Mouse (Mus musculus): ENCODE results near the gene Fam168a. TPM values are rescaled to one million over a fixed set of nuclear protein-coding genes. Genes with fewer than 3 reads are reported as not detected.

The Fam168a gene
- total RNA-seq, 2 experiments from 2014 or later = 228 to 260 TPM

DNA sequence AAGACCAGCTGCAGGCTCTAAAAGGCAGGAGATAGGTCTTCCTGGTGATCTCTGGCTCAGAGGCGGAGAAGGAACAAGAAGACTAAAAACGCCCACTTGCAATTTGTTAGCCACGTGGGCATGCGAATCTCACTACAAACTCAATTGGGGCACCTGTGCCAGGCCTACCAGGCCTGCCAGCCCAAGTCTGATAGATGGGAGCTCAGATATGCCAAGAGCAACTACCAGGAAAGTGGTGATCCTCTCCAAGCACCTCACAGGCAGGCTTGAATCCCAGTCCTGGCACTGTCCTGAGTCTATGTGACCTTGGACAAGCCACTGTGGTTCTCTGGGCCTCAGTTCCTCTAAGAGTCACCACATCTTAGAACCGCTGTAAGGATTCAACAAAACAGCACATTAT, 154.8 kb downstream of the Fam168a start:
- no peak for DNase-seq (ENCODE audit: low spot score in 2 of 2)

DNA sequence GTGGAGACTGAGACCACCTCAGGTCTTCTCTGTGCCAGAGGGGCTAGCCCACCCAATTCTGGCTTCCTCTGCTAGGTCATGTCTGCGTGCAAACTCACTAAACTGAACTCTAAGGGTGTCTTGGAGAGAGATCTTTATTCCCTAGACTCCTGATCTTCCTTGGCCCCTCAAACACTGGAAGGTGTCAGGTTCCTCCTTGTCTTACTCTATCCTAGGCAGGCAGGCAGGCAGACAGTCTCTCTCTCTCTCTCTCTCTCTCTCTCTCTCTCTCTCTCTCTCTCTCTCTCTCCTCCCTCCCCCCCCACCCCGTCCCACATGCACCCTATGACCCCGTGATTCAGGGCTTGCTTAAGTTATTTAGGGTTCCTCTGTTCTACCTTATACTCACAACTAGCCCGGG, 155.9 kb downstream of the Fam168a start:
- no peak for DNase-seq (ENCODE audit: low spot score in 2 of 2)

DNA sequence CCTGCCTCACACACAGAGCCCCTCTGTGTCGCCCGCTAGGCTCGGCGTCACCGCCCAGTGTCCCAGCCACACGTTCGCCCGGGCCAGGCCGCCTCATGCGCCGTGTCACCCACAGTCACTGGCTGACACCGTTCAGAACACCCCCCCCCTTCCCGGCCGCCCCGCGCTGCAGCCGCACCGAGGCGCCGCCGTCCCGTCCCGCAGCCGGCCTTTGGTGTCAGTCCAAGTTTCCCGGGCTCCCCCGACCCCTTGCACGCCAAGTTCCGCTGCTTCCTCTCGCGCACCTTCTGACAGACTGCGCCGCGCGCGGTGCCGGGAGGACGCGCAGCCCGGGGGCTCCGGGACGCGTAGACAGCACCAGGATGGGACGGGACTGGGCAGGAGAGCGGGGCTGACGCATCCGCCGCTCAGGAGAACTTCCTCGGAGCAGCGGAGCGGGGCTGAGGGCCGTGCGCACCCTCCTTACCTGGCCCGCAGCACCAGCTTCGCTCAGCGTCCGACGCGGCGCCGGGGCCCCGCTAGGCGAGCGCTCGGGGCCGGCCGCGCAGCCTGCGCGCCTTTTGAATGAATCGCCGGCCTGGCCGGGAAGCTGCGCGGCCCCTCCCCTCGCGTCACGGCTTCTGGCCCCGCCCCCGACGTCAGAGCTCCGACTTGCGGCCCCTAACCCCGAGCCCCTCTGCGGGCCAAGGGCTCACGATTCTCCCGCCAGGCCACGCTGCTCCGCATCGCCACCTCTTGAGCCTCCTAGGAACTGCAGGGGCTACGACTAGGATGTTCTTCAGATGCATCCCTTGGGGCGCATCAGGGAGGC, 156.6 kb downstream of the Fam168a start, which contains the start of gene Relt:
TSS of gene Relt (minus strand) at position 619 of the 811 bp plus-strand sequence.
- DNase-seq (ENCODE audit: low spot score in 2 of 2) = peak; percentile 95

DNA sequence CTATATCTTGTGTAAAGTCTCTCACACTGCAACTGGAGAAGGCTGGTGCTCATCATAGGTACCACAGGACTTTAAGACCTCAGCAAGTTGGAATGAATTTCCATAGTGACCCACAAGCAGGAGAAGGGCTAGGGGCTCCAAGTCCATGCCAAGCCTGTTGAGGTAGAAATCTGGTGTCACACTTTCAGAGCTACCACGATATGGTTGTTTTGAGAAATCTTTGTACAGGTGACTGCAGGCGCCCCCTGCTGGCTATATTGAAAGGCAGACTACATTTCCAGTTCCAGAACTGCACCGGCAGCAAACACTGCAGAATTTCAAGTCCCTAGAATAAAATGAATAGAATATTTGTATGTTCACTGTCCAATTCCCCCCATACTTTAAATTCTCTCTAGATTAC, 160.2 kb downstream of the Fam168a start:
- peak; percentile 75 to 83 for DNase-seq (ENCODE audit: low spot score in 2 of 2)

DNA sequence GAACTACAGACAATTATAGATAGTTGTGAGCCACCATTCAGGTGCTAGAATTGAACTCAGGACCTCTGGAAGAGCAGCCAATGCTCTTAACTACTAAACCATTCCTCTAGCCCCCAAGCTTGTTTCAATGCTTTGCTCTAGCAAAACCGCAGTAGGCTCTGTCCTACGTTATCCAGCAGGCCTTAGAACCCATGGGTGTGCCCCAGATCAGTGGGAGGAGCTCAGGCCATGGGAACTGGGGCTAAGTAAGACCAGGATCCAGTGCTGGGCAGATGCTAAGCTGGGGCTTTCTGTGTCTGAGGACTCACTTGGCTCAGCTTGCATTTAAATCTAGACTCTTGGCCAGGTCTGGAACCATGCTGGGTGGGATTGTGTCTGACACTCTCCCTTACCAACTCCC, 161.1 kb downstream of the Fam168a start:
- DNase-seq (ENCODE audit: low spot score in 2 of 2) = no peak

DNA sequence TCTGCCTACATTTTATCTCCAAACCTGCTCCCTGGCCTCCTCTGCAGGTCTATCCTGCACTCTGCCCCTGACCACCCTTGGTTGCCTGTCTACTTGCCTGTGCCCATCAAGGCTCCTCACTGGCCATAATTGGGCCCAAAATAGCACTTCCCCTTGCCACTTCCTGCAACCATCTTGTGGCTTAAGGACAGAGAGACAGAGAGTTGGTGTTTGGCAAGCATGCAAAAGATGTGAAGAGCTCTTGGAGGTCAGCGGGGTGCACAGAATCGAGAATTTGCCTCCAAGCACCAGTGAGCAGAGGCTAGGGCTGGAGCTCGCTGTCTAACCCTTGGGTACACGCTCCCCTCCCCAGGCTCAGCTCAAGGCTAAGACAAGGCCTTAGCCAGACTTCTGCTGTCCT, 162.1 kb downstream of the Fam168a start:
- no peak for DNase-seq (ENCODE audit: low spot score in 2 of 2)

DNA sequence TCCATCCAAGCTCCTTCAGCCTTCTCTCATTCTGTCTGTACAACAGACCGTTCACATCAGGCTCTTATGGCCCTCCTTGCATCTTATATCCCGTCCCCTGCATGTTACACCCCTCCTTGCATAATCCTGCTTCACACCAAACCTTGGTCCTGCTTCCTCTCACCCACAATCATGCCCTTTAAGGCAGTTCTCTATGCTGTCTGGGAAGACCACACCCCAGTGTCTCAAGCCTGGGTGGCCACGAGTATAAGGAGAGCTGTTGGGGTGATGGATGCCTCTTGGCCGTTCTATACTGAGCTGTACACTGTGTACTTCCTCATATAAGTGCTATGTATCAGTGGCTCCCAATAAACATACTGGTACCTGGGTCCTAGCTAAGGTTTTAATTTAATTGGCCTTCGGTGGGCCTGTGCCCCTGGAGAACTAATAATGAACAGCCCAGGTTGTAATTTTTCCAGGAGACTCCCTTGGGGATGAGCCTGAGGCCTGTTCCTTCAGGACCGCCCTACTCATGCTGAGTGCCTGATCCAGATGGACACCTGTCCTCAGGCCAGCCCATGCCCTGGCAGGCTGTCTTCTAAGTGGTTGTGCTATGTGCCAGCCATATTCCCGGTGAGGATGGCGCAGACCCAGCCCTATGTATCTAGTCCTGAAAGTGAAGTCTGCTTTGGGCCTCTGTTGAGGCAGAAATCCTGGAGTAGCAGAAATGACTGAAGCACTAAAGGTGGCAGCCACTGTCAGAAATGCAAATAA, 163.6 kb downstream of the Fam168a start:
- DNase-seq (ENCODE audit: low spot score in 2 of 2) = no peak

DNA sequence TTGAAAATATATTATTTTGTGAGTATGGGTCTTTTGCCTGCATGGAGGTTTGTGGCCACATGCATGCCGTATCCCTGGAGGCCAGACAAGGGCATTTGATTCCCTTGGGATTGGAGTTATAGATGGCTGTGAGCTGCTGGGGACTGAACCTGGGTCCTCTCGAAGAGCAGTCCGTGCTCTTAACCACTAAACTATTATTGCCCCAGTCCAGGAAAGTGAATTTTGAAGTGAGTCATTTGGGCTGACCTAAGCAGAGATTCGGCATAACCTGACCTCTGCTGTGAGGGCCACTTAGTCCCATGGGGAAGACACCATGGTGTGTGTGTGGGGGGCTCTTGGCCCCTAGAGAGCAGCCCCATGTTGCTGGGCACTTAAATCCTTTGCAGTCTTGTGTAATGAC, 164.9 kb downstream of the Fam168a start:
- no peak for DNase-seq (ENCODE audit: low spot score in 2 of 2)

DNA sequence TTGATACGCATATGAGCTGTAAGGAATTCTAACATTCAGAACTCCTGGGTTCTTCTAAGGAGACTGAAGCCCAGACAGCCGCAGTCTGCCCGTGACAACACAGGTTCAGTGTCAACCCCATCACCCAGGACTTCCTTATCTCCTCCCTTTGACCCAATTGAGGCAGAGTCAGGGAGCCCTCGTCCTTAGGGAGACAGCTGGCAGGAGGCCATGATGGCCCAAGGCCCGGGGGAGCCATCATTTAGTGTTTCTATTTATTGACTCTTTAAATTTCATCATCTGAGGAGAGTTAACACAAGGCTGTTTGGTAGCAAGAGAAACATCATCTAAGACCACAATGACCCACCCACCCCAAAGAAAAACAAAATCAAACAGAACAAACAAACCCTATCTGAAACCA, 165.5 kb downstream of the Fam168a start:
- DNase-seq (ENCODE audit: low spot score in 2 of 2) = no peak

DNA sequence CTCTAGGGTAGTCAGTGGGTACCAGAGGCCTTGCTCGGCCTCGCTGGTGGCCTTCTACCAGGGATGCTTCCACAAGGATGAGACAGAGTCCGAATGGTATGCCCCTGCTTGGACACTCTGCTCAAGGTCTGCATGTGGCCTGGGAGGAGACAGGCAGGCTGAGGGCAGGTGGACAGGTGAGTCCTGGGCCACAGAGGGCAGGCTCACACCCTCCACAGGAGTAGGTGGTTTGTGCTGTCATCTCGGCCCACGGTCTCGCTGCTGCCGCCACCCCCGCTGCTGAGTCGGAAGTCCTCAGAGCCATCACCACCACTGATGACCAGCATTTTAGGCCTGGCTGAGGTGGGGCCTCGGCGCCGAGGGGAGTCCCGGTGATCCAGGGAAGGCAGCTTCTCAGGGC, 166.8 kb downstream of the Fam168a start:
- no peak for DNase-seq (ENCODE audit: low spot score in 2 of 2)

DNA sequence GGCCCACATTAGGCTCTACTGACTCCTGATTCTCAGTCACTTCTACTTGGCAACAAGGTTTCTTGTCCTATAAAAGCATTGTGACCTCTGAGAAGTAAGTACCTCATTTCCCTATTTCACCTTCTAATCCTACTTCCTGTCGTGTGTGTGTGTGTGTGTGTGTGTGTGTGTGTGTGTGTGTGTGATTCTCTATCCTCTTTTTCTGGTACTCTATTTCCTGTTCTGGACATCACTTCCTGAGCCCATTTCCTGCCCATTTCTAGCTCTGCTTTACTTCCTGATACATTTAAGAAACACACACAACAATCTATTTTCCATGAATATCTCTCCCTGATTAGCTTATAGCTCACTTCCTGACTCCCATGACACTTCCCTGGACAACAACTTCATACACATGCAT, 169.4 kb downstream of the Fam168a start:
- no peak for DNase-seq (ENCODE audit: low spot score in 2 of 2)

DNA sequence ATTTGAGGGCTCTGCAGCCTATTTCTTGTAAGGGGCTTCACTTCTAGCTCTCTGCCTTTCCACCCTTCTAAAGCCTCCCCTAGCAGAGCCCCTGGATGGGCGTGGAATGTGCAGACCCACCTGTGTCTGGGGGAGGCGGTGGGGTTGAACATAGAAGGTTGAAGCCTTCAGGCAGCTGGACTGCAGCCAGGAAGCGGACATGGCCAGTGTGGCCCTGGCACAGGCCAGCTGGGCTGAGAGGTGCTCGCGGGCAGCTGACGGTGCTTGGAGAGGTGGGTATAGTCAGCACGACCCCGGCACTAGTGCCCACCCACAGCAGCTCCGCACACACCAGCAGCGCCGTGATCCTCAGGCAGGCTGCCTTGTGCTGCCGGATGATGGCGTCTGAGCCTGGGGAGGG, 169.9 kb downstream of the Fam168a start:
- DNase-seq (ENCODE audit: low spot score in 2 of 2) = no peak

DNA sequence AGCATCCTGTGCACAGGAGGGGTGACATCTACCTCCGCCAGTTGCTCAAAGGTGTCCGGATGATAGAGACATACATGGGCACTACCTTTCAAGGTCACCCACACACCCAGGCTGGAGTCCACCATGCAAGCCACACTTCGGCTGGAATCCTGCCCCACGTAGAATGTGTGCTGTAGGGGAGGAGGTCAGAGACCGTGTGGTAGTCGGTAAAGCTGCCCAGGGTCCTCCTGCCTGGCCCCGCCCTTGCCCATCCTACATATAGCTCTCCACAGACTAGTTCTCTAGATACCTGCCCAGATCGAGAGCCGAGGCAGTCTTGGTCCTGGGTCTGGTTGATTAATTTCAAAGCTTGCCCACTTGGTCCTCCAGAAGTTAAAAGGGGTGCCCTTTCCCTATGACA, 170.3 kb downstream of the Fam168a start:
- no peak for DNase-seq (ENCODE audit: low spot score in 2 of 2)

DNA sequence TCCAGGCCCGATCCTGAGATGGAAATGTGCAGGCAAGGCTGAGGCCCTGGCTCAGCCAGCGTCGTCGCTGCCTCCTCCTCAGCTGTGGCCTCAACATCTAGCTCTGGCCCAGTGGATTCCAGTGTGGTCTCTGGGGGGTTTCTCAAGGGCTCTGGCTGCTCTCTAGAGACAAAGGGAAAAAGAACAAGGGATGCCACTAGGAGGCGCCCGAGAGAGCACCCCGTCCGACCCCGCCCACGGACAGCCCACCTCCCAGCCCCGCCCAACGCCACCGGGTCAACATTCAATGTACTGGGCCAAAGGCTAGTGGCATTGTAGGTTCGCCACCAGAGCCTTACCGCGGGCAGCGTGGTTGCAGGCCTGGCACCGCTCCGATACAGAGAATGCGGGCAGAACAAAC, 173.2 kb downstream of the Fam168a start:
- peak; percentile 71 to 73 for DNase-seq (ENCODE audit: low spot score in 2 of 2)

DNA sequence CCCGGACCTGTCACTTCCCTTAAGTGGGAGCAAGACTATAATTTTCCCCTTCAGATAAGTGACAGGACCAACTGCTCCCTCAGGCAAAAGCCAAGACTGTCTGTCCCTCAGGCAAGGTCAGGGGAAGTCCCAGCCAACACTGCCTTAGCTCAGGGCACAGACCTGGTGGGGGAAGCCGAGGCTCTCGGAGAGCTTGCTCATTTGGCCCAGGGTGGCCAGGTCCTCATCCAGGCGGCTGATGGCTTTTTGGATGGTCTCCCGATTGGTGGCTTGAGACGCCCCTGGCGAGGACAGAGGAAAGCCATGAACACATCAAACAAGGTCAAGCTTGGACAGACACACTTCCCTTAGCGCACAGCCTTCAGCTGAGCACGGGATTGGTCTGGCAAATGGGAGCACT, 175.1 kb downstream of the Fam168a start:
- no peak for DNase-seq (ENCODE audit: low spot score in 2 of 2)

DNA sequence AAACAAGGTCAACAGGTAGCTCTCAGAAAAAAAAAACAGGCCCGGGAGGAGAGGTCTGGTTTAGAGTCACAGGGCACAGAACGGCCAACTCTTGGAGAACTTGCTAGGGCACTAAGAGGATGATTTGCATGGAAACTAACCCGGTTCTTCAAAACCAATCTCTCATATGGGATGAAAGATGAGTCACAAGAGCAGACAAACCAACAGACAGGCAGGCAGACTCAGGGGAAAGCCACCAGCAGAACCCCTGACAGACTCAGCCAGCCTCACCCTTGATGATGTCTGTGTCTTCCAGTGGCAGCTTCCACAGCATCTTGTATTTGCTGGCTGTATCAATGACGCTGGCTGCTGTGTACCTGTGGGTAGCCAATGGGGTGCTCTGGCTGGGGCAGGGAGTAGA, 175.5 kb downstream of the Fam168a start:
- DNase-seq (ENCODE audit: low spot score in 2 of 2) = no peak

DNA sequence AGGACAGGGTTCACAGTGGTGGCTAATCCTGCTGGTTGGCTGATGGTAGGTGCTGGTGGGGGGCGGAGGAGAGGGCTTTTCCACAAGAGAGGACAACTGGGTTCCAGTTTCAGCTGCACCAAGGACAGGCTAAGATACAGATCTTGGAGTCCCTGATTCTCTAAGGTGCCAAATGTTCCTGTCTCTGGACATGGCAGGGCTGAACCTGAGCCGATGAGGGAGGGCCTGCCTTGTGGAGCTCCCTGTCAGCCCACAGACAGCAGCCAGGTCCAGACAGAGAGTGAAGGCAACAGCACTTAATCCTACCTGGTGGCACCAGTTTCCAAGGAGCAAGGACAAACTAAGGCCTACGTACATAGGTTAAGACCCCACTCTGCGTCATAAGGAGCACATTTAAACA, 178.0 kb downstream of the Fam168a start:
- DNase-seq (ENCODE audit: low spot score in 2 of 2) = no peak

DNA sequence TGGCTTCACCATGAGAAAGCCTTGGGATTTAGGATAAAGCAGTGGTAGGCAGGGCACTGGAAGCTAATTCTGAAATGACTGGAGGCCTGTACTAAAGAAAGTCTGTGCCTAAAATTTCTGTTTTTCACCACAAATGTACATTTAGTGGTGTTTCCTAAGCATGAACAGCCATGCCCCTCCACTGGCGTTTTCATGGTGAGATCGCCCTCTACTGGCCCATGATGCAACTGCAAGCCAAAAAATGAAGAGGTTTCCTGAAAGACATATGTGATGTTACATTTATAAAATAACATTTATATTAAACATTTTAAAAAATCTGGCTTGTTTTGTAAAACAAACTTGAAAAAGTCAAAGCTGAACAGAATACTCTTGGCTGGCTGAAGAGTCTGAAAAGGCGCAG, 180.1 kb downstream of the Fam168a start:
- DNase-seq (ENCODE audit: low spot score in 2 of 2) = peak; percentile 73 to 76

Measured in layer of hippocampus, postnatal 10 days (tissue).